ENCODE assay signal across 25 mouse cellular contexts in genomic region chr1:52272018-52272678, GRCm38 (mm10). TPM values are rescaled to one million over a fixed set of nuclear protein-coding genes. Genes with fewer than 3 reads are reported as not detected.
A peak's percentile ranks its signal among the peaks of the same experiment; 100 is the strongest.
DNase-seq lines count a peak whose midpoint lies in the region; ATAC-seq and TF ChIP-seq lines count a peak whose summit lies in the region.
"Had no signal": no experiment of that assay in that cellular context is flagged by ENCODE, and none has a peak within 500 bp of the region (broad histone marks: within the 10 kb centered on the region; RNA-seq: fewer than 3 reads in every experiment).

No protein-coding gene starts in this region.

- no peak overlapping the region for H3K4me2 ChIP-seq in intestine, embryonic 15.5 days (replicated peaks)
- H3K4me2 ChIP-seq in intestine, postnatal 0 days (replicated peaks; ENCODE audit: low read depth) = no peak overlapping the region
- H3K4me2 ChIP-seq: embryonic facial prominence, embryonic 13.5 days; embryonic facial prominence, embryonic 15.5 days; forebrain, embryonic 12.5 days had no signal

- no peak overlapping the region for H3K9ac ChIP-seq in intestine, embryonic 15.5 days
- no peak overlapping the region for H3K9ac ChIP-seq in intestine, postnatal 0 days (ENCODE audit: low read depth, low read length)
- H3K9ac ChIP-seq: embryonic facial prominence, embryonic 13.5 days; embryonic facial prominence, embryonic 15.5 days; forebrain, embryonic 12.5 days had no signal

- H3K27me3 ChIP-seq in intestine, embryonic 15.5 days (replicated peaks) = no peaks in the 10 kb centered on the region
- no peaks in the 10 kb centered on the region for H3K27me3 ChIP-seq in intestine, postnatal 0 days (replicated peaks; ENCODE audit: control insufficient read depth, insufficient read depth, low read length)
- no peaks in the 10 kb centered on the region for H3K27me3 ChIP-seq in small intestine, adult 2 months (ENCODE audit: control insufficient read depth, insufficient read depth, low read length)
- H3K27me3 ChIP-seq: embryonic facial prominence, embryonic 13.5 days; embryonic facial prominence, embryonic 15.5 days; forebrain, embryonic 12.5 days had no signal

- TF ChIP-seq POLR2A in small intestine, adult 2 months (IDR thresholded peaks at IDR 0.05; ENCODE audit: low read depth, low read length) = no peak

- H3K4me3 ChIP-seq in intestine, embryonic 15.5 days (replicated peaks) = no peak overlapping the region
- no peak overlapping the region for H3K4me3 ChIP-seq in intestine, postnatal 0 days (ENCODE audit: low read depth, low read length)
- H3K4me3 ChIP-seq in small intestine, adult 2 months (ENCODE audit: low read depth, low read length) = no peak overlapping the region
- H3K4me3 ChIP-seq: embryonic facial prominence, embryonic 13.5 days; embryonic facial prominence, embryonic 15.5 days; erythroblast, embryonic 14.5 days; forebrain, embryonic 10.5 days; forebrain, embryonic 12.5 days had no signal

- peak; percentile 81 for ATAC-seq in intestine, embryonic 15.5 days
- peak; percentile 71 for ATAC-seq in intestine, postnatal 0 days
- ATAC-seq: forebrain, embryonic 14.5 days; forebrain, embryonic 16.5 days had no signal

- TF ChIP-seq CTCF in intestine, postnatal 0 days (IDR thresholded peaks at IDR 0.05; ENCODE audit: low read depth) = no peak
- no peak for TF ChIP-seq CTCF in small intestine, adult 2 months (IDR thresholded peaks at IDR 0.05; ENCODE audit: extremely low read depth, insufficient read length, insufficient replicate concordance, low read depth, low read length)

- H3K27ac ChIP-seq in intestine, embryonic 15.5 days = peak overlapping the region; percentile 48
- H3K27ac ChIP-seq in intestine, postnatal 0 days (ENCODE audit: low read depth, low read length) = no peak overlapping the region
- H3K27ac ChIP-seq in small intestine, adult 2 months (ENCODE audit: insufficient read depth, low read depth, low read length) = peak overlapping the region; percentile 82
- H3K27ac ChIP-seq: embryonic facial prominence, embryonic 13.5 days; embryonic facial prominence, embryonic 15.5 days; forebrain, embryonic 10.5 days; forebrain, embryonic 12.5 days had no signal

- no peaks in the 10 kb centered on the region for H3K36me3 ChIP-seq in intestine, embryonic 15.5 days
- no peaks in the 10 kb centered on the region for H3K36me3 ChIP-seq in intestine, postnatal 0 days (ENCODE audit: control insufficient read depth, insufficient read depth)
- peaks cover 1% of the 10 kb centered on the region; the same call in 1 of the 2 replicates for H3K36me3 ChIP-seq in small intestine, adult 2 months (ENCODE audit: control insufficient read depth, insufficient read depth, low read length)
- H3K36me3 ChIP-seq: embryonic facial prominence, embryonic 13.5 days; embryonic facial prominence, embryonic 15.5 days; forebrain, embryonic 10.5 days; forebrain, embryonic 12.5 days had no signal

- peak; percentile 10 for DNase-seq in 416B (ENCODE audit: low read depth)
- no peak for DNase-seq in kidney, postnatal 25 days
- DNase-seq in thymus, postnatal 36 days = no peak
- no peak for DNase-seq in left cerebral cortex, adult 11 months (ENCODE audit: low spot score)
- DNase-seq: adrenal gland, adult 2 months; adrenal gland, postnatal 10 days; adrenal gland, postnatal 25 days; B cell, adult 2 months; cerebellum, adult 11 months; cerebellum, adult 18-20 months; cerebellum, adult 8-10 months; cerebellum, adult 9-11 months; cerebellum, postnatal 14 days; cerebellum, postnatal 36 days; embryo, embryonic 11 days had no signal

- H3K4me1 ChIP-seq in intestine, embryonic 15.5 days (replicated peaks) = no peaks in the 10 kb centered on the region
- H3K4me1 ChIP-seq in intestine, postnatal 0 days (replicated peaks; ENCODE audit: control insufficient read depth, insufficient read depth, low read length) = peaks cover 3% of the 10 kb centered on the region; the same call in 1 of the 2 replicates
- peaks cover 14% of the 10 kb centered on the region; the same call in 1 of the 2 replicates for H3K4me1 ChIP-seq in small intestine, adult 2 months (ENCODE audit: control insufficient read depth, insufficient read depth, insufficient read length, low read length)
- H3K4me1 ChIP-seq: embryonic facial prominence, embryonic 13.5 days; embryonic facial prominence, embryonic 15.5 days; forebrain, embryonic 10.5 days; forebrain, embryonic 12.5 days had no signal

- WGBS in intestine, embryonic 15.5 days = 49% methylated on average over 5 of the region's 5 CpGs
- 32% methylated on average over 5 of the region's 5 CpGs for WGBS in intestine, postnatal 0 days
- 23% methylated on average over 5 of the region's 5 CpGs for WGBS in small intestine, adult 2 months

- H3K9me3 ChIP-seq in intestine, embryonic 15.5 days = no peaks in the 10 kb centered on the region
- H3K9me3 ChIP-seq in intestine, postnatal 0 days (ENCODE audit: control insufficient read depth) = no peaks in the 10 kb centered on the region
- H3K9me3 ChIP-seq: embryonic facial prominence, embryonic 13.5 days; embryonic facial prominence, embryonic 15.5 days; forebrain, embryonic 10.5 days; forebrain, embryonic 12.5 days had no signal

RNA-seq across cellular contexts. Expression of gene Gls, which starts 39.1 kb away (rescaled TPM):
- polyA plus RNA-seq in intestine, embryonic 15.5 days (2015; fragmentation: Nextera tagmentation; extraction: Ambion mirVana) = 34.8 and 39.5 TPM in 2 replicates
- polyA plus RNA-seq in intestine, postnatal 0 days (2015; fragmentation: Nextera tagmentation; extraction: Ambion mirVana) = 33.9 and 41.0 TPM in 2 replicates
- polyA plus RNA-seq in small intestine, adult 2 months (2012; rRNA removed) = 4.6 and 32.8 TPM in 2 replicates
